Mouse (Mus musculus) thymus, postnatal 14 days (tissue): ENCODE data around the gene Appl2.
"Not testable (repeated sequence)": the region's sequence is repeated elsewhere in the genome, so short reads cannot be mapped to it uniquely, and the experiment has no call there.

Experiments
- DNase-seq: peaks from one replicate; pipeline ENCODE4 v3.0.0; 2021

Appl2 gene

GRCm38 (mm10) chr10:83648131-83649020, at the start of gene Appl2:
Appl2 (minus strand) TSS chr10:83648738.
- peak; percentile 54 for DNase-seq

GRCm38 (mm10) chr10:83696226-83696625, 47.7 kb upstream of the Appl2 start:
- no peak for DNase-seq

- DNase-seq, result no peak
Observed at GRCm38 (mm10) chr10:83692175-83692895, 43.8 kb upstream of the Appl2 start.

GRCm38 (mm10) chr10:83688215-83688614, 39.7 kb upstream of the Appl2 start:
- DNase-seq, result peak; percentile 18

GRCm38 (mm10) chr10:83681334-83681733, 32.8 kb upstream of the Appl2 start:
- DNase-seq, result no peak

- DNase-seq, result no peak
Observed at GRCm38 (mm10) chr10:83666556-83666955, 18.0 kb upstream of the Appl2 start.

GRCm38 (mm10) chr10:83661925-83662324, 13.4 kb upstream of the Appl2 start:
- DNase-seq, result no peak

GRCm38 (mm10) chr10:83660605-83661004, 12.1 kb upstream of the Appl2 start:
- no peak for DNase-seq

- no peak for DNase-seq
Observed at GRCm38 (mm10) chr10:83654591-83654990, 6.1 kb upstream of the Appl2 start.

GRCm38 (mm10) chr10:83652205-83652866, 3.8 kb upstream of the Appl2 start:
- DNase-seq, result not testable (repeated sequence)

- DNase-seq, result no peak
Observed at GRCm38 (mm10) chr10:83649037-83649436, 499 bp upstream of the Appl2 start.

- DNase-seq, result no peak
Observed at GRCm38 (mm10) chr10:83646351-83646885, 2.1 kb downstream of the Appl2 start.

- DNase-seq, result no peak
Observed at GRCm38 (mm10) chr10:83645716-83645990, 2.9 kb downstream of the Appl2 start.

- no peak for DNase-seq
Observed at GRCm38 (mm10) chr10:83644865-83645715, 3.4 kb downstream of the Appl2 start.

- no peak for DNase-seq
Observed at GRCm38 (mm10) chr10:83644167-83644566, 4.4 kb downstream of the Appl2 start.

- DNase-seq, result no peak
Observed at GRCm38 (mm10) chr10:83641641-83642040, 6.9 kb downstream of the Appl2 start.

GRCm38 (mm10) chr10:83639881-83640386, 8.6 kb downstream of the Appl2 start:
- DNase-seq, result no peak

- no peak for DNase-seq
Observed at GRCm38 (mm10) chr10:83637295-83637694, 11.2 kb downstream of the Appl2 start.

GRCm38 (mm10) chr10:83636191-83636590, 12.3 kb downstream of the Appl2 start:
- no peak for DNase-seq

- peak; percentile 31 for DNase-seq
Observed at GRCm38 (mm10) chr10:83634461-83634860, 14.1 kb downstream of the Appl2 start.

- no peak for DNase-seq
Observed at GRCm38 (mm10) chr10:83632806-83633374, 15.6 kb downstream of the Appl2 start.

GRCm38 (mm10) chr10:83631775-83632174, 16.8 kb downstream of the Appl2 start:
- no peak for DNase-seq
